Mouse (Mus musculus): ENCODE measurements at regions not wholly inside any gene's neighbourhood (a gene's known extent, or its start where the extent isn't known, plus 50 kb on each side); places are given as distances from the start of the nearest gene placed in this dataset.

- Histone ChIP-seq H3K27me3 (ENCODE audit: control insufficient read depth, insufficient read depth, low read length) (no peaks in the 10 kb centered on the region), H3K27ac (replicated peaks in 1 of 2; ENCODE audit: control insufficient read depth in 1 of 2, insufficient read depth in 1 of 2, low read depth in 2 of 2, low read length in 2 of 2) (no peak overlapping the region), H3K36me3 (ENCODE audit: control insufficient read depth, insufficient read depth, low read length) (no peaks in the 10 kb centered on the region), H3K4me2 (ENCODE audit: low read length) (no peak overlapping the region), H3K9me3 (ENCODE audit: control insufficient read depth, low read length) (no peaks in the 10 kb centered on the region), H3K4me3 (ENCODE audit: control insufficient read depth in 1 of 2, insufficient read depth in 1 of 2, low read depth in 1 of 2, low read length in 2 of 2) (no peak overlapping the region), H3K9ac (ENCODE audit: low read length) (no peak overlapping the region), H3K4me1 (ENCODE audit: control insufficient read depth in 2 of 2, insufficient read depth in 2 of 2, low read length in 2 of 2) (no peaks in the 10 kb centered on the region)
- no peak for ATAC-seq (ENCODE audit: insufficient number of reproducible peaks, insufficient read depth, low FRiP score, low read depth)
- WGBS = 85% methylated on average over 2 of the region's 2 CpGs
Observed at GRCm38 (mm10) chr6:18748859-18749258, 99.5 kb upstream of the Lsm8 start.

GRCm38 (mm10) chr6:18764536-18764935, 83.8 kb upstream of the Lsm8 start:
- 84% methylated on average over 2 of the region's 2 CpGs for WGBS
- Histone ChIP-seq H3K4me1 (ENCODE audit: control insufficient read depth in 2 of 2, insufficient read depth in 2 of 2, low read length in 2 of 2) (no peaks in the 10 kb centered on the region), H3K27ac (replicated peaks in 1 of 2; ENCODE audit: control insufficient read depth in 1 of 2, insufficient read depth in 1 of 2, low read depth in 2 of 2, low read length in 2 of 2) (no peak overlapping the region), H3K9ac (ENCODE audit: low read length) (no peak overlapping the region), H3K4me2 (ENCODE audit: low read length) (no peak overlapping the region), H3K4me3 (ENCODE audit: control insufficient read depth in 1 of 2, insufficient read depth in 1 of 2, low read depth in 1 of 2, low read length in 2 of 2) (no peak overlapping the region), H3K36me3 (ENCODE audit: control insufficient read depth, insufficient read depth, low read length) (no peaks in the 10 kb centered on the region), H3K27me3 (ENCODE audit: control insufficient read depth, insufficient read depth, low read length) (no peaks in the 10 kb centered on the region), H3K9me3 (ENCODE audit: control insufficient read depth, low read length) (no peaks in the 10 kb centered on the region)
- ATAC-seq (ENCODE audit: insufficient number of reproducible peaks, insufficient read depth, low FRiP score, low read depth) = no peak

GRCm38 (mm10) chr6:18795390-18795789, 53.0 kb upstream of the Lsm8 start:
- Histone ChIP-seq H3K9ac (ENCODE audit: low read length) (no peak overlapping the region), H3K4me1 (ENCODE audit: control insufficient read depth in 2 of 2, insufficient read depth in 2 of 2, low read length in 2 of 2) (no peaks in the 10 kb centered on the region), H3K4me3 (ENCODE audit: control insufficient read depth in 1 of 2, insufficient read depth in 1 of 2, low read depth in 1 of 2, low read length in 2 of 2) (no peak overlapping the region), H3K27ac (replicated peaks in 1 of 2; ENCODE audit: control insufficient read depth in 1 of 2, insufficient read depth in 1 of 2, low read depth in 2 of 2, low read length in 2 of 2) (no peak overlapping the region), H3K36me3 (ENCODE audit: control insufficient read depth, insufficient read depth, low read length) (no peaks in the 10 kb centered on the region), H3K27me3 (ENCODE audit: control insufficient read depth, insufficient read depth, low read length) (no peaks in the 10 kb centered on the region), H3K9me3 (ENCODE audit: control insufficient read depth, low read length) (no peaks in the 10 kb centered on the region), H3K4me2 (ENCODE audit: low read length) (no peak overlapping the region)
- no peak for ATAC-seq (ENCODE audit: insufficient number of reproducible peaks, insufficient read depth, low FRiP score, low read depth)
- 60% methylated on average over 4 of the region's 4 CpGs for WGBS

- 45% methylated on average over 1 of the region's 1 CpGs for WGBS
- Histone ChIP-seq H3K36me3 (ENCODE audit: control insufficient read depth, insufficient read depth, low read length) (no peaks in the 10 kb centered on the region), H3K9ac (ENCODE audit: low read length) (no peak overlapping the region), H3K27me3 (ENCODE audit: control insufficient read depth, insufficient read depth, low read length) (no peaks in the 10 kb centered on the region), H3K4me2 (ENCODE audit: low read length) (no peak overlapping the region), H3K27ac (replicated peaks in 1 of 2; ENCODE audit: control insufficient read depth in 1 of 2, insufficient read depth in 1 of 2, low read depth in 2 of 2, low read length in 2 of 2) (no peak overlapping the region), H3K4me1 (ENCODE audit: control insufficient read depth in 2 of 2, insufficient read depth in 2 of 2, low read length in 2 of 2) (no peaks in the 10 kb centered on the region), H3K9me3 (ENCODE audit: control insufficient read depth, low read length) (no peaks in the 10 kb centered on the region), H3K4me3 (ENCODE audit: control insufficient read depth in 1 of 2, insufficient read depth in 1 of 2, low read depth in 1 of 2, low read length in 2 of 2) (no peak overlapping the region)
- ATAC-seq (ENCODE audit: insufficient number of reproducible peaks, insufficient read depth, low FRiP score, low read depth) = no peak
Observed at GRCm38 (mm10) chr6:18795847-18796246, 52.5 kb upstream of the Lsm8 start.

GRCm38 (mm10) chr6:18796540-18796939, 51.8 kb upstream of the Lsm8 start:
- H3K27ac ChIP-seq (replicated peaks in 1 of 2; ENCODE audit: control insufficient read depth in 1 of 2, insufficient read depth in 1 of 2, low read depth in 2 of 2, low read length in 2 of 2) = no peak overlapping the region
- no peaks in the 10 kb centered on the region for H3K27me3 ChIP-seq (ENCODE audit: control insufficient read depth, insufficient read depth, low read length)
- no peak for ATAC-seq (ENCODE audit: insufficient number of reproducible peaks, insufficient read depth, low FRiP score, low read depth)

More at GRCm38 (mm10) chr6:18796540-18796939, 51.8 kb upstream of the Lsm8 start:
- H3K9ac ChIP-seq (ENCODE audit: low read length) = no peak overlapping the region
- H3K4me3 ChIP-seq (ENCODE audit: control insufficient read depth in 1 of 2, insufficient read depth in 1 of 2, low read depth in 1 of 2, low read length in 2 of 2) = no peak overlapping the region
- no peak overlapping the region for H3K4me2 ChIP-seq (ENCODE audit: low read length)
- no peaks in the 10 kb centered on the region for H3K36me3 ChIP-seq (ENCODE audit: control insufficient read depth, insufficient read depth, low read length)
- H3K4me1 ChIP-seq (ENCODE audit: control insufficient read depth in 2 of 2, insufficient read depth in 2 of 2, low read length in 2 of 2) = no peaks in the 10 kb centered on the region
- no peaks in the 10 kb centered on the region for H3K9me3 ChIP-seq (ENCODE audit: control insufficient read depth, low read length)
